Mouse (Mus musculus) left cerebral cortex, postnatal 14 days (tissue): ENCODE data around the gene Prkce. TPM values are rescaled to one million over a fixed set of nuclear protein-coding genes. Genes with fewer than 3 reads are reported as not detected.
A peak's percentile ranks its signal among the peaks of the same experiment; 100 is the strongest.

Source experiments
- DNase-seq, 2 experiments: peaks; one replicate each; pipeline ENCODE4 v3.0.0; 2021 to 2022; ENCODE audit warnings: low spot score in 2 of 2, mixed read lengths in 1 of 2
- intact Hi-C: fragments of 180-260 bp; cut with DNase I; formaldehyde crosslinking; loops from one replicate; pipeline ENCODE4 v1.15.1; 2025
- total RNA-seq, 2 experiments: library from RNA; stranded (reverse); gene quantifications; 2 replicates each; pipeline ENCODE4 v1.2.3; 2021

Prkce gene
- total RNA-seq, 2 experiments from 2014 or later, result 248 to 271 TPM

DNA sequence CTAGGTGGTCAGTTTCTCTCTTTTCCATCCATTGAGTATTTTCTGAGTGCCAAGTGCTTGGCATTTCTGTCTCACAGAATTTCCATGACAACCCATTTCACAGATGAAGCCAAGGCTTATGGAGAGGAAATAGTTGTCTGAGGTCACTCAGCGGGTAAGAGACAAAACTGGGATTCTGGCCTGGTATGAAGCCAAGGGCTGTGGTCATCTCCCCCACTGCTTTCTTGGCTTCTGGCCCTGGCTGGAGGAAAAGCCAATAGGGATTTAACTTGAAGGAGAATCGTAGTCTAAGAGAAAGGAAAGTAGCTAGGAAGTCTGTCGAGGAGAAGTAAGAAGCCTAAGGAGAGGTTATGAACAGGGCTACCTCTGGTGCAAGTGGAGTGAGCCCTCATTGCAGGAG is 182.7 kb downstream of the Prkce start:
- no peak for DNase-seq
- intact Hi-C loops, result no loop called here

DNA sequence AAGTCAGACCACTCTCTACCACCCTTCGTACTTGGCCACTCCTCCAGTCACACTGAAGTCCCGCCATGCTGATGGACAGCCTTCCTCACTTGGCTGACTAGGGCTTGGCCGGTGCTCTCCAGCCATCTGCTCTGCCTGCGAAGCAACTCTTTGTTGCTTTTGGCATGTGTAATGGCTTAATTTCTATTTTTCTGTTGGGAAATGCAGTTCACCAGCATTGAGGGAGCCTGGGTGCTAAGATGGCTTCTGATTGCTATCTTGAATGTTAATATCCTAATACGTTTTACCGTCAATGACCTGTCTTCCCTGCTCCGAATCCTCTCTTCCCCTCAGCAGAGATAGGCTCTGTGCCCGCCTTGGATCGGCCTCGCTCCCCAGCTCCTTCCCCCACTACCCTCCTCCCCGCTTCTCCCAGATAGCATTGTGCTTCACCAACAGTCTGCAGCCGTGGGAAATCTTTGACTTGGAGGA is 183.2 kb downstream of the Prkce start:
- no peak for DNase-seq
- intact Hi-C loops, result no loop called here

DNA sequence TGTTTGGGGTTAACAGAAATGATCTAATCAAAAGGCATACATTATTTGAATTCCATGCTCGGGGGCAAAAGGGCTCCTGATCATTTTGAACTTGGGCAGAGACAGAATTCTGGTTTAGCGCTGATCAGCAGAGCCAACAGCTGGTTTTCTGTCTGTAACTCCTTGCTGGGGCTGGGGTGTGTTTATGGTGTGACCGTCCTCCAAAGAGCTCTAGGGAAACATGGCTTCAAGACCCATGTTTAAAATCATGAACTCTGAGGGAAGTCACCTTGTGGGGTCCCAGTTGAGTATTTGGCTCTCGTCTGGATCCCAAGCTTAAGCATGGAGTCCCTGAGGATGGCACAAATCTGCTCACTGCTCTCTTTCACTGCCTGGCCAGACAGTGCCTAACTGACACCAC is 183.7 kb downstream of the Prkce start:
- intact Hi-C loops, result no loop called here
- DNase-seq, result no peak

DNA sequence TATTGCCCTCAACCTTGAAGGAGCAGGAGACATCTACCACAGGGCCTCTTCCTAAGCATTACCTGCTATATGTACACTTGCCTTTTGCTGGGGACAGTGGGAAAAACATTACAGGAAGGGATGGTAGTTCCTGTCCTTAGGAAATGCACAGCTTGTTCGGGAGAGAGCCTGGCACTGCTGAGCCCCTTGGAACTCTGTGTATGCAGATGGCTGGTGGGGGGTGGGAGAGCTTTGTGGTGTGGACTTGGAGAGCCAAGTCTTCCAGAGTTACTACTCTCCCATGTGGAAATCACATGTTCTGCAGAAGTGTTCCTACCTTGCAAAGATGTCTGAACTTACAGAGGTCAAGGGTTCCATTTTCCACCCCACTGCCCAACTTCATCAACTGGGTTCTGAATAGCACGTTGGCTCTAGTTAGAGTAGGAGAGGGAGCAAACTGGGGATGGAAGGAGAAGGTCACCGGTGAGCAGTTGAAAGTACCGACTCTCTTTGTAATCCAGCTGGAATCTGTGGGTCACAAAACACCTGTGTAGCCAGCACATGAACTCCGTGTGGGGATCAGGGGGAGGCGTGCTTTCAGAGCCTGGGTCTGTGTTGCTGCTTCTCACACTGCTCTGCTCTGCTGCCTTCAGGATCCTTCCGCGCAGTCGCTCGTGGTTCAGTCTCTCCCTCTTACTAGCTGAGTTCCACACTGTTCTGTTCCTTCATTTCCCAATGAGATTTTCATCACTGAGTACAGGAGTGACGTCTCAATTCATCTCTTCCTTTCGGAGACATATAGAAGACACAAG is 184.9 kb downstream of the Prkce start:
- intact Hi-C loops, result no loop called here

DNA sequence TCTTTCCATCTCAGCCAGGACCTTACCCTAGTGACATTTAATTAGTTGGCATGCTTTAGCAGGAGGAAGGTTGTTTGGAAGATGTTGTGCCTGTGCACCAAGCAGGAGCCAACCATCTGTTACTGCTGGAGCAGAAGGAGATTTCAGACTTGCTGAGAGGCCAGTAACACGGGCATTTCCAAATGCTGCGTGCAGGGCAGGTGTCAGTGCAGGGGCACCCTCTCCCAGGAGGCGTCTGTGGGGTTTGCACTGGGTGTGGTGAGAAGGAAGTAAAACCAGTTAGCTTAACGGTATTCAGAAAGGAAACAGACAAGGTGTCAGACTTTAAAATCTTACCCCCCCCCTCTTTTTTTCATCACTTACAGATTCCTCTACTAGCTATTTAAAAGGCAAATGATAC is 186.1 kb downstream of the Prkce start:
- DNase-seq, result no peak
- intact Hi-C loops, result no loop called here

More for the DNA sequence above, 184.9 kb downstream of the Prkce start:
- no peak for DNase-seq

DNA sequence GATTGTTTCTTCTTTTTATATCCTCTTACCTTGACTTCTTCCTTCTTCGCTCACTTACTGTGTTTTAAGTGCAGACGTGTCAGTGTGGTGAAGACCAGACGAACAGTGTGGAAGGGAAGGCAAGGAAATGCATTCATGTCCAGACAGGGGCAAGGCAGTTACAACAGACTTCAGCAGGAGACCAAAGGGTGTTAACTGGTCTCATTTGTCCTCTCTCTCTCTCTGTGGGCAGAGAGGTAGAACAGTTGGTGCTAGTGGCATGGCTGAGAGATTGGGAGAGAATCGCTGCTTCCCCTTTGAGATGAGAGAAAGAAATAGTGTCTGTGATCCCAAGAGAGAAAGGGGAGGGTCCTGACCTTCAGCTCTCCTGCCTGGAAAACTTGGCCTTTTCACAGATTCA is 186.5 kb downstream of the Prkce start:
- intact Hi-C loops, result no loop called here

DNA sequence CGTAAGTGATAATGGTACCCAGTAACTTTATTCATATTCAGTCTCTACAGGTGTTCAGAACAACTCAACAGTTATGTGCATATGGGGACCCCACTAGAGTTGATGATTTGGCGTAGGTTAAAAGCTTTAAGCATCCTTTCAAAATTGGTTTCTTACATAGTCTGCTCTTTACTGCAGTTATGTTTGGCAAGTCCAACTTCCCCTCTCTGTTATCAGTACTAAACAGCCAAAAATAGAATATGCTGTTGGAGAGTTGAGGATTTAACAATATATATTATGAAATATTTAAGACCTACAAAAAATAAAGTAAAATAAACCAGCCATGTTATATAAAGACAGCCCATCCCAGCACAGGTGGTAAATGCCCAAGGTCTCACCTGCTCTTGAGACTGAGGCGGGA is 187.3 kb downstream of the Prkce start:
- intact Hi-C loops, result no loop called here
- DNase-seq, result no peak

More for the DNA sequence above, 186.5 kb downstream of the Prkce start:
- no peak for DNase-seq

DNA sequence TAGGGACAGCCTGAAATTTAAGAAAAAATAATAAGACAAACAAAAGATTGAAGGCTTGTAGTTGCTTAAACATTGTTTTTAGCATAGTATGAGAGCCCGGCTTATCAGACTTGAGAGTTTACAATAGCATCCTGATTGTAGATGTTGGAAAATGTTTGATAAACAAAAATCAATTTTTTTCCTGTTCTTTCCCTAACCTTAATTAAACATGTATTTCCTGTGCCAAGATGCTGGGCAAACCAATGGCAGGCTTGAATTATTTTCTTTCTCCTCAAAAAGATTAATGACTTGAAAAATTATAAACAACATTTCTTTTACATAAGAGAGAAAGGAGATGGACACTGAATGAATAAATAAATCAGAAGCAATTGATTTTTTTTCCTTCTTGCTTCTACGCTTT is 187.7 kb downstream of the Prkce start:
- intact Hi-C loops, result no loop called here
- DNase-seq, result no peak

DNA sequence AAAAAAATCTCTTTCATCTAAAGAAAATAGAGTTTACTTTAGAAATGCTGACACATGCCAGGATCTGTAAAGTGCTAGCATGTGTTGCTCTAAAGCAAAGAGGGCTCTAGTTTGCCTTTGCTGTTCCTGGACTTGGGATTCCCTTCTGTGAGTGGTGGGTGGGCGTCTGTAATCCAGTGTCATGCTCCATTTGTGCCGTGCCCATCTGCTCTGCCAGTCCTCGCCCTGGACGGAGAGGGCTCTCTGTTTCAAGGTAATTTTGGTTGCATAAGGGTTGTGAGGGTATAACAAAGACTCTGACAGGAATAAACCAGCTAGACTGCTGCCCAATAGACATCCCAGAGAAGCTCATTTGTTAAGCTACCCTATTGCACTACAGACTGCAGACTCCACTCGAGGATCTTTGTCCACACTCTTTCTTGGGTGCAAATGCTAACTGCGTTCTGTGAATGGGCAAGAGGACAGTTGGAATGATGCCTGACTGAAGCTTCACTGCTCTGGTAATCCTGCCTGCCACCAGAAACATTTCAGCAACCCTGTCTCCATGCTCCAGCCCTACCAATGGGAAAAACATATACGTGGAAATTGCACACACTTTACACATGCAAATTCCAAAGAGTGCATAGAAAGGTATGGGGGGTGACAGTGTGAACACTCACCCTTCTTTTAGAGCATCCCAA is 188.3 kb downstream of the Prkce start:
- no peak for DNase-seq
- intact Hi-C loops, result no loop called here

DNA sequence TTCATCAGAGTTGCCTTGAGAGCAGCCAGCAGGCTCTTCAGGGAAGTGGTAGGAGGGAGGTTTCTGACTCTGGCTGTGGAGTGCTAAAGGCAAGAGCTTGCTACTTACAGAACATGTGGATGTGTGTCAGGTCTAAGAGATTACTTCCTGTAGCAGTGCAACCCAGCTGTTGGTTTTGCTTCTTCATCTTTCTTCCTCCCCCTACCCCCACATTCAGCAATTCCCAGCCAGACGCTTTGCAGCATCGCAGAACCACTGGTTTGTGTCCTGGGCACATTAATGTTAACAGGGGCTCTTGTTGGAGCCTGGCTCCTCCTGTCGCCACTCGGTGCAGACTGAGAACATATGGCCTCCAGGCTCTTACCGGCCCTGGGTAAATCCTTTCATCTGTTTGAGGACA is 190.8 kb downstream of the Prkce start:
- intact Hi-C loops, result no loop called here
- DNase-seq, result no peak

DNA sequence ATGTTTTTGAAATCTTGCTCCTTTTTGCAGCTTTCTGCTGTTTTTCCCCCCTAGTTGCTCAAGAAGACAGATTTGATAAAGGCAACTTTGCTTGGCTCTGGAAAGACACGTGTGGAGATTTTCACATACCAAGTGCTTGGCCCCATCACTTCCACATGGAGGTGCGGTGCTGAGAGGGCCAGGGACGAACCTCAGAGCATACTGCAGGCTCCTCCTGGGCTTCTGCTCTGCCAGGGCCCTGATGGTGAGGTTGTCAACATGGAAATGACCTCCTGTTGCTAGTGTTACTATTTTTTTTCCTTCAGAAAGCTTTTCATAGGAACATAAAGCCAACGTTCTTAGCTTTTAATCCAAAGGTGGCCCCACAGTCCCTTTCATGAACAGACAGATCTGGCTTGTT is 191.3 kb downstream of the Prkce start:
- intact Hi-C loops, result no loop called here
- DNase-seq, result no peak

DNA sequence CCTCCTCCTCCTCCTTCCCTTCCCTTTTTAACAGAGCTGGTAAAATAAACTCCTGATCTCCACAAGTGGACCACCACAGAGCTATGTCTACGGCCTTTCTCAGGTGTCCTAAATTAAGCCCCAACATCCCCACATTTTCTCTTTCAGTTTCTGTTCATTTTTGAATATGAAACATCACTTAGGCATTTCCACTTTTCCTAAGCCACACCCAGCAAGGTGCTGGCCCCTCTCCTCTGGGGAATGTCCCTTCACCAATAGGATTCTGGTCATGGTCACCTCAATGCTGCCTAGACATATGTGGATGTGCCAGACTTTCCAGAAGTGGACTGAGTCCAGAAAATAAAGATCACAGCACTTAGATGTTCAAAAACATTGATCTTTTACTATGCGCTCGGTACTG is 193.3 kb downstream of the Prkce start:
- DNase-seq, result no peak
- intact Hi-C loops, result no loop called here

DNA sequence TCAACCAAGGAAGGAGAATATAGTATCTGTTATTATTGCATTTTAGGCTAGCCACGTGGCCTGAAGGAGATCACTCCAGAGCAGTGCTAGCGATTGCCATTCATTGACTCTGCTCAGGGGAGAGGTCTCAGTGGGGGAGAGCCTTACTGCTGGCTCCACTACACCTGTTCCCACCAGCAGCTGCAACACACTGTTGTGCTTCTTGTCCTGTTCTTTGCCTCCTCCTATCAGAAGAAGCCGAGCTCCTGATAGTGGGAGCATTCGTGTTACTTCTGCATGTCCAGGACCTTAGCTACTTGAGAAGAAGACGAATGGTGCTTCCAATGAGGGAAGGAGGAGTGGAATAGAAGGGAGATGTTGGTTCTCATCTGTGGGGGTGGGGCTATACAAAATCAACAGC is 195.8 kb downstream of the Prkce start:
- intact Hi-C loops, result no loop called here
- DNase-seq, result no peak

DNA sequence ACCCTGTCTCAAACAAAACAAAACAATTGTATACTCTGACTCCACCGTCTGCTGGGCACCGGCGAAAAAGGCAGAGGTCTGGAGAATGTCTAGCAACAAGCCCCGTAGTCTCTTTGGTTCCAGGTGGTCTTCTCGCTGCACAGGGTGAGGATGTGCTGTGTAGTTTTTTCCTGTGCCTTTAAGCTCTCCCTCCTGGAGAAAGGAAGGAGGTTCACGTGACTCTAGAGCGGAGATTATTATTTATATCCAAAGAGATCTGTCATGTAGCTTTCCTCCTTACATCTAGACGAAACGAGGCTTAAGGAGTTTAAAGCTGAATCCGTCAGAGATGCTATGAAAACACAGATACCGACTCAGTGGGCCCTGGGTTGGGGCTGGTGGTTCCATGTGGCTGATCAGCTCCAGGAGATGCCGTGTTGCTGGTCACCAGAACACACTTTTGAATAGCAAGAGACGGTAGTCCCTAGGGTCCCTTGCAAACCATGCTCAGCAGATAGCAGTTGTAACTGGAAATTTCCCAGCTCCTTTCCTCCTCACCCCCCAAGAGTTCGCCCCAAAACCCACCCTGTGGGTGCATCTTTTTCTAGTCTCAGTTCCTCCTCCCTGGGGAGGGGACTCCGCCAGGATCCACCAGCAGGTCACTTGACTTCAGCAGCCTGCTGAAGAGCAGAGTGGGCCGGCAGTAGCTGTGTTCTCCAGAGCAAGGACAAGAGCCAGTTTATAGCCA is 196.9 kb downstream of the Prkce start:
- DNase-seq, result no peak
- intact Hi-C loops, result no loop called here

DNA sequence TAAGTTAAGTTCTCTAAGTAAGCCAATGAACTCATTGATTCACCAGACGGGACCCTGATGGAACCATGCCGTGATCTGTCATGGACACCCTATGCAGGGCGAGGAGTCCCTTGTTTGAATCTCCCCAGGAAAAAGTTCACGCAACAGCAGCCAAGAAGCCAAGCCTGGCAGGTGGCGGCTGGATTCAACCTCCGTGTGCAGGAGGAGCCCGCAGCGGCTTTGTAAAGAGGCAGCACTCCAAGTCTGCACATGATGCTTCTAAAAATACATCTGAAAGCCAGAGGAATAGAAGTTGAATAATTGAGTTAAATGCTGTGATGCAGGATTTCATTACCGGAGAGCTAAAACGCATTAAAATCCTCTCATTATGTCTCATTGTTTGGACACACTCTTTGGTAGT is 199.3 kb downstream of the Prkce start:
- DNase-seq, result peak; percentile 54 to 64
- intact Hi-C loops, result no loop called here

DNA sequence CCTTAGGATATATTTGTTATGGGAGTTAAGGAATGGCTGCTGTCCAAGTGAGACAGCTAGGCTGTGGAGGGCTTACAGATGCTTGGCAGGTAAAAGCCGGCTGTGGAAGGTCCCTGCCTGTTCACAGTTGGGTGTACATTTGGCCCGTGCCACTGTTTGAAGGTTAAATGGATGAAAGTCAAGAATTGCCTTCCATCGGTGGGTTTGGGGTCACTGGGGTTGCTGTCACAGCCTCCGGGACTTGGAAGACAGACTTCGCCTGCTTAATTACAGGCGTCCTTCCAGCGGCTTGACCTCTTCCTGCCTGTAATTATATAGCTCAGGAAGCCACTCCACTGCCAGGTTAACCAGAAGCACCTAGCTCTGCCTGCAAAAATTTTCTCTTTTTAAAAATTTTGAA is 200.1 kb downstream of the Prkce start:
- intact Hi-C loops, result no loop called here
- no peak for DNase-seq

DNA sequence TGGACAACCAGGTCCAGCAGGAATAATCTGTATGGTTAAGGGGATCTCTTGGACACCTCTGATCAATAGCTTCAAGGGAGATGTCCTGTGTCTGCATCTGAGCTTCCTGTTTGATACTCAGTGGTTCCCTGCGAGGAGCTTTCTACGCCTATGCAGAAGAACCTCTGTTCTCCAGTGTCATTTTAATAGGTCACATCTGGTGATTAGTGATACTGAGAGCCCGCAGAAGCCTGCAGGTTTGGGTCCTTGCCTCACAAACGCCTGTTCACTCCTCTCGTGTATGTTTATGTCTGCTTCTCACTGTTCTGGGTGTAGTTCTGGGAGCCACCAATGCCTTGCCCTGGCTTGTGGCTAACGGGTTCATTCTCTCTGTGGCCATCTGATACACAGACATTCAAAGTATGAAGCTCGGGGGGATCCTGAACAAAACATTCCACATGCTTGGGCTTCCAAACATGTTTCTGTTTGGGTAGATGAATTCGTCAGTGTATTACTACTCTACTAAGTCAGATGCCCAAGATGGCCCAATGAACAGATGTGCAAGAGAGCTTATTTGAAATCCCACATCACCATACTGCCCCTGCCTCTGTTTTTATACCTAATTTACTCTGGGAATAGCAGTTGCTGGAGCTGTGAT is 202.6 kb downstream of the Prkce start:
- intact Hi-C loops, result no loop called here
- DNase-seq, result no peak

DNA sequence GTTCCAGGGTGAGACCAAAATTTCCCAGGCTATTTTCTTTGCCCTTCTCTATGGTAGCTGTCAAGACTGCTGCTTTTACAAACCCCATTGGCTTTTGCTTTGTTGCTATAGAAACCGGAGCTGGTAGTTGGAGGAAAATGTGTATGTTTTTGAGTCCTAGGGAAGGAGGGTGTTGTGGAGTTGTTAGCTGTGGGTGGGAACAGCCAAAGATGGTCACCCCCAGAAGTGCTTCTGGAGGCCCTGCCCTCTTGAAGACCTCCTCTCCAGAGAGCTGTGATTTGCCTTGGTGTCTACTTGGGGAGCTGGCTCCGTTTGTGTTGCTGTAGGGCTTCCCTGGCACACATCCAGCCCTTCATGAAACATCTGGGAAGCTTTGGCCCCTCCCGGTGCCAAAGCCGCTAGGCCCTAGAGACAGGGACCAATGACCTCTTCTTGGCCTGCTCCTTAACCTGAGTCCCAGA is 203.5 kb downstream of the Prkce start:
- intact Hi-C loops, result no loop called here
- peak in 1 of 2 experiments; percentile 52 for DNase-seq

DNA sequence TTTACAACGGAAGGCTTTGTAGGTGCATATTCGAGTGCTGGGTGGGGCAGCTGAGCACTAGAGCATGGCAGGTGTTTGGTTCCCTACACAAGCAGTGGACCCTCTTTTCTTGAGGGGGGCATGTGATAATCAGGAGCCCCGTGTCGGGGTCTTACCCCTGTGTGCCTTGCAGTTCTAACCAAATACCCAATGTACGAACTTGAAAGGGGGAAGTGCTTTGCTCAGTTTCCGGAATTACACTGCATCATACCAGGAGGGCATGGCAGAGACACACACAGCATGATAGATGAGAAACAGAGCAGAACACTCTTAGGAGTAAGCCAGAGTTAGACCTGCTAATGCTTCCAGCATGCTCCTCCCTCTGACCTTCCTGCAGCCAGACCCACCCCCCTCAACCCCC is 208.8 kb downstream of the Prkce start:
- DNase-seq, result no peak
- intact Hi-C loops, result no loop called here

DNA sequence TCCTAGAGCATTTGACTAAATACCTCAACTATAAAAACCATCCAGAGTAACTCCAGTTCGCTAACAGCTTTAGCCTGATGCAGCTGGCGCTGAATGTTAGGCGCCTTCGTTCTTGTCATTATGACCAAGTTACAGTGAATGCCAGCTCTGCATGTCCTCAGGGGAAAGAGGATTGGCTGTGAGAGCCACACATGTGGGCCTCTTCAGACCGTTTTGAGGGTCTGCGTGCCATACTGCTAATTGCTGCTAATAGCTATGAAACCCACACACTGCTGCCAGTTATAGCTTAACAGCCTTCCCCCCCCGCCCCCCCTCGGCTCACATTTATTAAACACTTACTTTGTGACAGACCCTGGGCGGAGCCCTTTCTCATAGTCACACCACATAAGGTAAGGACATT is 210.3 kb downstream of the Prkce start:
- intact Hi-C loops, result no loop called here
- DNase-seq, result no peak
